21 mouse cellular contexts compared by ENCODE assay signal in genomic region chr13:41625248-41625647, GRCm38 (mm10). TPM values are rescaled to one million over a fixed set of nuclear protein-coding genes. Genes with fewer than 3 reads are reported as not detected.
DNase-seq lines count a peak whose midpoint lies in the region; ATAC-seq and TF ChIP-seq lines count a peak whose summit lies in the region.
"Had no signal": no experiment of that assay in that cellular context is flagged by ENCODE, and none has a peak within 500 bp of the region (broad histone marks: within the 10 kb centered on the region; RNA-seq: fewer than 3 reads in every experiment).

No protein-coding gene starts in this region.

- H3K4me3 ChIP-seq in forebrain, postnatal 0 days (ENCODE audit: low read depth, low read length) = no peak overlapping the region
- H3K4me3 ChIP-seq in forebrain, embryonic 13.5 days = no peak overlapping the region
- H3K4me3 ChIP-seq in layer of hippocampus, adult 2 months = no peak overlapping the region

- H3K27me3 ChIP-seq in forebrain, postnatal 0 days (ENCODE audit: insufficient read depth, low read length) = no peaks in the 10 kb centered on the region
- no peaks in the 10 kb centered on the region for H3K27me3 ChIP-seq in forebrain, embryonic 13.5 days
- H3K27me3 ChIP-seq: CH12.LX, Patski had no signal

- 61% methylated on average over 3 of the region's 3 CpGs for WGBS in forebrain, postnatal 0 days
- WGBS in forebrain, embryonic 13.5 days = 79% methylated on average over 3 of the region's 3 CpGs

- TF ChIP-seq CTCF in forebrain, postnatal 0 days (IDR thresholded peaks at IDR 0.05; ENCODE audit: low read depth) = no peak
- TF ChIP-seq CTCF in layer of hippocampus, adult 2 months (conservative IDR thresholded peaks at IDR 0.05) = no peak

- no peak overlapping the region for H3K27ac ChIP-seq in forebrain, postnatal 0 days (ENCODE audit: low read depth, low read length)
- no peak overlapping the region for H3K27ac ChIP-seq in forebrain, embryonic 13.5 days
- H3K27ac ChIP-seq in layer of hippocampus, adult 2 months = peak overlapping the region; percentile 58

- no peaks in the 10 kb centered on the region for H3K4me1 ChIP-seq in forebrain, postnatal 0 days (ENCODE audit: insufficient read depth)
- H3K4me1 ChIP-seq in forebrain, embryonic 13.5 days = peaks cover 15% of the 10 kb centered on the region

- no peak overlapping the region for H3K4me2 ChIP-seq in forebrain, postnatal 0 days (ENCODE audit: low read depth)
- H3K4me2 ChIP-seq in forebrain, embryonic 13.5 days = no peak overlapping the region

- H3K9ac ChIP-seq in forebrain, postnatal 0 days = no peak overlapping the region
- no peak overlapping the region for H3K9ac ChIP-seq in forebrain, embryonic 13.5 days

- intact Hi-C loops in heart, postnatal 10 days (cut with DNase I) = no loop called here

- no peaks in the 10 kb centered on the region for H3K9me3 ChIP-seq in forebrain, postnatal 0 days (ENCODE audit: low read length)
- H3K9me3 ChIP-seq in forebrain, embryonic 13.5 days (replicated peaks) = no peaks in the 10 kb centered on the region
- H3K9me3 ChIP-seq: G1E had no signal

- peak; percentile 76 for ATAC-seq in forebrain, postnatal 0 days
- ATAC-seq in forebrain, embryonic 13.5 days = no peak
- ATAC-seq: activated CD4-positive, CD25-positive, alpha-beta regulatory T cell, adult 4 months; CD4-positive, CD25-positive, alpha-beta regulatory T cell, adult 4 months; Patski had no signal

- no peak for DNase-seq in forebrain, postnatal 0 days
- peak; percentile 84 for DNase-seq in heart, adult 11 months
- no peak for DNase-seq in heart, postnatal 10 days
- DNase-seq in layer of hippocampus, adult 2 months (ENCODE audit: low spot score in 2 of 2) = no peak
- no peak for DNase-seq in layer of hippocampus, adult 11-12 months (ENCODE audit: low spot score)
- DNase-seq: adrenal gland, adult 2 months; adrenal gland, adult 8-10 months; adrenal gland, postnatal 10 days; adrenal gland, postnatal 14 days; adrenal gland, postnatal 25 days; adrenal gland, postnatal 36 days; B cell, adult 2 months; cerebellum, adult 11 months; cerebellum, adult 11-12 months; cerebellum, adult 18-20 months had no signal

- no peaks in the 10 kb centered on the region; the same call in 1 of the 2 replicates for H3K36me3 ChIP-seq in forebrain, postnatal 0 days (ENCODE audit: insufficient read depth)
- H3K36me3 ChIP-seq in forebrain, embryonic 13.5 days (ENCODE audit: poor library complexity, severe bottlenecking) = peaks cover 6% of the 10 kb centered on the region; the same call in 1 of the 2 replicates

RNA-seq across cellular contexts. Expression of gene Tmem170b, which starts 19.5 kb away (rescaled TPM):
- total RNA-seq in forebrain, postnatal 0 days (2014; rRNA removed) = 32.9 and 35.6 TPM in 2 replicates
- polyA plus RNA-seq in forebrain, postnatal 0 days (2015; fragmentation: Nextera tagmentation; extraction: Ambion mirVana) = 19.2 and 33.7 TPM in 2 replicates
- polyA plus RNA-seq in forebrain, embryonic 13.5 days (2015; fragmentation: Nextera tagmentation; extraction: Ambion mirVana) = 28.0 and 31.1 TPM in 2 replicates
- 10 to 100 TPM; 18.6 to 18.8 TPM for total RNA-seq in heart, postnatal 10 days (2021)
- total RNA-seq in layer of hippocampus, adult 2 months (2021) = 10 to 100 TPM; 88.6 to 91.0 TPM
